Mouse (Mus musculus) ES-Bruce4 (cell line): ENCODE data around the gene Grik2.
"Not testable (repeated sequence)": the region's sequence is repeated elsewhere in the genome, so short reads cannot be mapped to it uniquely, and the experiment has no call there.

Experiments used
- CTCF ChIP-seq: IDR thresholded peaks from one replicate; pipeline ENCODE4 v1.8.1; 2011; ENCODE audit warnings: low read depth, low read length
- POLR2A ChIP-seq: IDR thresholded peaks from one replicate; pipeline ENCODE4 v1.8.1; 2011; ENCODE audit warnings: low read length; ENCODE audit not compliant: insufficient read depth

GRCm38 (mm10) chr10:49236844-49237243 is 551.7 kb downstream of the Grik2 start:
- not testable (repeated sequence) for TF ChIP-seq CTCF, POLR2A
